Mouse (Mus musculus) testis, postnatal 10 days (tissue): ENCODE data around the gene Ddx10.
"Not testable (repeated sequence)": the region's sequence is repeated elsewhere in the genome, so short reads cannot be mapped to it uniquely, and the experiment has no call there.

Experiments used
- DNase-seq: peaks from one replicate; pipeline ENCODE4 v3.0.0; 2021; ENCODE audit warnings: low spot score

Ddx10 gene

DNA sequence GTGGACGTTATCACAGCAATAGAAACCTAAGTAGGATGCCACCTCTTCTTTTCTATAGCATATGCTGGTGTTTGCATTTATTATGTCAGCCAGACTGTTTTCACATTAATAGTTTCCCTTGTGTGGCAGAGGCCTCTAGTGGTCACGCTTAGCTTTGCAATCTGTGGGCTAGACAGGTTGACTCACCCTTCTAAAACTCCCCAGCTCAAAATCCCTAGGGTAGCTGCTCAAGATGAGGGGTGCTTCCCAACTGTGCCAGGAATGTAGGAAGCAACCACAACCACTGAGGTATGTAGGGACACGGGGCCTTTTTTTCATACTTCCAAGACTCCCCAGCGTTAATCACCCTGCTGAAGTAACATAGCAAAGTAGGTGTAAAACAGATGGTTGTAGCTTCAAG lies 103.6 kb downstream of the Ddx10 start:
- DNase-seq: peak; percentile 59

DNA sequence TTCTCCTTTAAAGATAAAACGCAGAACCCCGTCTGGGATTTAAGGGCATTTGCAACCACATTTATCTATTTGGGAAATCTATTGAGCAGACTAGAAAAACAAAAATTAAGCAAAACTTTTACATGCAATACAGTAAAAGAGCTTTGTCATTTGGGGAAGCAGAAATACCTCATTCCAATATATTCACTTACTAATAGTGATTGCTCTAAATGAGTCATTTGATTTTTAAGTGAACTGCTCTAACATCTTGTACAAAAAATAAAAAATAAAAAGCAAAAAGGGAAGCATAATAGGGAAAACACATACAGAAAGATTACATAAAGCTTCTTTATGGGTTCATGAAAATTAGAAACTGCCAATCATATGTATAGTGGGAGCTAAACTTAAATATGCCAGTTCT lies 104.3 kb downstream of the Ddx10 start:
- DNase-seq: no peak

DNA sequence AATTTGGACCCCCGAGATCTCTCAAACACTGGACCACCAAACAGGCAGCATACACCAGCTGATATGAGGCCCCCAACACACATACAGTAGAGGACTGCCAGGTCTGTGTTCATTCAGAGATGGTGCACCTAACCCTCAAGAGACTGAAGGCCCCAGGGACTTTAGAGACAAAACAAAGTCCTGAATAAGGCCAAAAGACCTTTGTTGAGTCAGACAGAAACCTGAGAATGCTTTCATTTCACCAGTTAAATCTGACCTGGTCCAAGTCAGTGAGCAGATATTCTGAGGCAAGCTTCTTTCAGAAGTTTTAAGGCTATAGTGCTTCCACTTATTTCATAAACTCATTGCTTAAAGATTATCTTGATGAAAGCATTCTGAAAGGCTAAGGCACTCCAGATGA lies 105.4 kb downstream of the Ddx10 start:
- not testable (repeated sequence) for DNase-seq

- no peak for DNase-seq
Observed at GRCm38 (mm10) chr9:53140610-53141165, 107.2 kb downstream of the Ddx10 start.

DNA sequence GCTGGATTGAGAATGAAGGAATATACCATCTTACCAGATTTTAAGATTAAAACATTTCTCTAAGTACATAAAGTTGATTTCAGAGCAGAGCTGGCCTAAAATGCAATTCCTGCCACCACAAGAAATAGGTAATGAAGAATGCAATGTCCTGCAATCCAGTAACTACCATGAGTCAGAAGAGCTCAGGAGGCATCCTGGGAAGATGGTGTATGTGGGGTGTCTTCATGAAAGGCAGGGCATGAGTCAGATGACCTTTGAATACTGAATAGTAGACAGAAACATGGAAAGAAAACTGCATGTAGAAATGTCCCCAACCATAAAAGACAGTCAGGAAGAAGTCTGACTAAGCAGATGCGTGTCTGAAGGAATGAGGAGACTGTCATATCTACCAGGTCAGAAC lies 115.0 kb downstream of the Ddx10 start:
- DNase-seq: no peak

- no peak for DNase-seq
Observed at GRCm38 (mm10) chr9:53130460-53130859, 117.4 kb downstream of the Ddx10 start.

DNA sequence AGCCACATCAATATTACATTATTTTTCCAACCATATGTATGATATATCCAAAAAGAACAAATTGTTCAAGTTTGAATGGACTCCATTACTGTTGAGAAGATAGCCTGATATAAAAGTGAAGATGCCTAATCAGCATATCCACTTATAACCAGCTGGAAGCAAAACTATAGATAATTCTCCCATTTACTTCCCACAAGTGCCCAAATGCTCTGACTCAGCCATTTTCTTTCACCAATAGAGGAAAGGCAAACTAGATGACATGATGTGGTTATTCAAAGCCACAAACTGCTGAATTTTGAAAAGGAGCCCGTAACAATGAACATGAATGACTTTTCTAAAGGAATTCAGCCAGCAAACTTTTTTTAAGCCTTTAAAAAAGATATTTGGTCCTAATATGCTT lies 146.8 kb downstream of the Ddx10 start:
- DNase-seq: no peak

GRCm38 (mm10) chr9:53095319-53096165 lies 152.3 kb downstream of the Ddx10 start:
- no peak for DNase-seq

DNA sequence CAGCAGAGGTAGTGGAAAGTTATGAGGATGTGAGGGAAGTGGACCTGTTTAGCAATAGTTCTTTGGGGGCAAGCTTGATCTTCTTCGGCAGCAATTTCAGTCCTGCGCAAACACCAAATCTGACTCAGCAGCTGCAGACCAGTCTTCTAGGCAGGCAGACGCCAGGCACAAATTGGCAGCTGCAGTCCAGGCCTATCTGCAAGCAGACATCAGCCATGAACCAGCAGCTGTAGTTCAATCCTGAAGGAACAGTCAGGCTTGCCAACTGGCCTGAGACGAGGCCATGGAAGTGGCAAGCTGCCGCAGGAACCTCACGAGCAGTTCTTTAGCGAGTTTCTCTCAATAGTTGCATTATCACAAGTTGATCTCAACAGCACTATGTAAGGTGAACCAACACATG lies 153.3 kb downstream of the Ddx10 start:
- DNase-seq: no peak

DNA sequence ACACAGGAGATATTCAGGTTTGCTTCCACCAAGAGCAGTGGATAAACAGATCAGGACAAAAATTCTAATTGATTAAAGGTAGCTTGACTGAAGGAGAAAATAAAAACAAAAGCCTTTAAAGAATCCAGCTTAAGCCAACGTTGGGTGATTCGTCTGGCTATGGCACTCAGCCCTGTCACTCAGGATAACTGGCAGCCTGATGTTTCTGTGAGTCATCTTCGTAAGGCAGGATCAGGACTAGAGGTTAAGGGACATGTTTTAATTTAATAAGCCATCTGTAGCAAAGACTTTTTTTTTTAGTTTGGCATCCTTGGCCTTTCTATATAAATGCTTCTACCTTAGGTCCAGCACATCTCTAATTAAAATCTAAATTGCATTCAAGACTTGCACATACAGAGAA lies 170.2 kb downstream of the Ddx10 start:
- DNase-seq: no peak

- no peak for DNase-seq
Observed at GRCm38 (mm10) chr9:53075931-53076330, 171.9 kb downstream of the Ddx10 start.

GRCm38 (mm10) chr9:53074443-53074842 lies 173.4 kb downstream of the Ddx10 start:
- no peak for DNase-seq

- no peak for DNase-seq
Observed at GRCm38 (mm10) chr9:53073576-53074112, 174.2 kb downstream of the Ddx10 start.

GRCm38 (mm10) chr9:53072088-53072487 lies 175.8 kb downstream of the Ddx10 start:
- no peak for DNase-seq

- DNase-seq: no peak
Observed at GRCm38 (mm10) chr9:53070875-53071524, 176.9 kb downstream of the Ddx10 start.

DNA sequence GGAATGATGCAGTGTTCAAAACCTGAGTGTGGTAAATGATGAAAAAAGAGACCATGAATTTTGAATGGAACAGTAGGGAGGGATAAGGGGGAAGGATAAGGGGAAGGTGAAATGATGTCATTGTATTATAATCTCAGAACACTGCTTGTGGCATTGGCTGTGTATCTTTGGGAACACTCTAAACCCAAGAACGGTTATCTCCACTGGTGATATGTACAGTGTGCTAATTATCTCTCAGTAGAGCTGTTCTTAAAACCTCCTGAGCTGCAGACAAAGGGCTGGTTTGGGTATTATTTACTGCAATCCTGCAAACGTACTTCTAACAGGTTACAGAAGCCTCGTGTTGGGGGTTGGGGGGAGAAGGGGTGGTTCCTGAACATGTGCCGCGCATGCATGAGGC lies 179.7 kb downstream of the Ddx10 start:
- no peak for DNase-seq

GRCm38 (mm10) chr9:53066428-53066827 lies 181.4 kb downstream of the Ddx10 start:
- no peak for DNase-seq

DNA sequence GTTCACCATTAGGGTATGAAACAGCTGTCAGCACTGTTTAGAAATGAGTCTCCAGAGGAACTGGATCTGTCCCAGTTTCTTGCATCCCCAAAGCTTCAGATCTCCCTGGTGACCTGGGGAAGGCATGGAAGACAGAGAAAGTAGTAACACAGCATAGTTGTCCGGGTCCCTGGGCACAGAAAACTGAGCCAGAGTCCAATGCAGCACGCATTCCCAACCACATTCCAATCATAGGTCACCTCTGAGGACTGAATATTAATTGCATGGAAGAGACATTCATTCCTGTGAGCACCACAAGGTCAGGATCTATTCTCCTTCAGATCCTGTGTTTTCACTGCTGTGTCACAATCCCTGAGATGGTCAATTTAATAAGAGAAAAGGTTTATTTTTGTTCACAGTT lies 182.8 kb downstream of the Ddx10 start:
- no peak for DNase-seq

DNA sequence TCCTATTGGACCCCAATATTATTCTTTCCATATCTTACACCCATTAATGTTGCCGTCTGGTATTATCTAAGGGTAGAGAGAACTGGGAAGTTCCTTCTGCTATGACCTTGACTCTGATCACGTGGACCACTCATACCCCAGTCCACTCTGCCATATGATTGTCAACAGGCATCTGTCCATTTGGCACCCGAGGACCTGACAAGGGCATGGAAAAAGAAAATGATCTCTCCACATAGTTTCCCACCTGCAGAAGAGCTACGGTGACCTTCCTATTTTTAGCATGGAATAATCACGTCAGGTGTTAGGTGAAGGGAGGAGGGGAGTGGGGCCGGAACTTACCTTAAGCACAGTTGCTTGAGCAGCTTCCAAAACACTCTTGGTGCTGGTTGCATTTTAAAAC lies 183.3 kb downstream of the Ddx10 start:
- no peak for DNase-seq

DNA sequence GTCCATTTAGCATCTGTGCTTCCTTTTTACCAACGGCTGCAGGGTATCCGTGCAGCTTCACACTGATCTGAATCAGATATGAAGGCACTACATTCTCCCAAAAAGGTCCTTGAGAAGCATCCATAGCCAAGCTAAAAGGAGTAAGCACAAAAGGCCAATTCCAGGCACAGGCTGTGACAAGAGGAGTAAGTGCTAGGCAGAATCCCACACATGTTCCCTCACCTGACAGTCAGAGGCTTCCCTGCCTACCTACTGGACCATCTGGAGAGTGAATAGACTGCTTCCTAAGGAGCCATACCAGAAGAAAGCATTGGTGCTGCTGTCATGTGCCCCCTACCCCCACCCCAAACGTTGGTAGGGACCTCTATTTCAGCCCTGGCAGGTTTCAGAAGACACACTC lies 192.5 kb downstream of the Ddx10 start:
- no peak for DNase-seq
